Mouse (Mus musculus) skeletal muscle tissue, adult 2 months (tissue): ENCODE data around the gene Lrrc8b.

ENCODE experiments used
- DNase-seq: peaks from one replicate; pipeline ENCODE4 v3.0.0-alpha.2; 2012; ENCODE audit warnings: low read depth, low spot score

Lrrc8b gene

GRCm38 (mm10) chr5:105517992-105518625, 102.5 kb downstream of the Lrrc8b start:
- no peak for DNase-seq

GRCm38 (mm10) chr5:105518626-105519095, 103.1 kb downstream of the Lrrc8b start:
- DNase-seq = no peak

GRCm38 (mm10) chr5:105519096-105519975, 103.8 kb downstream of the Lrrc8b start, which contains the start of gene Lrrc8c:
TSS of gene Lrrc8c (plus strand) at chr5:105519388.
- peak; percentile 63 for DNase-seq

- DNase-seq = no peak
Measured at GRCm38 (mm10) chr5:105519976-105520300, 104.4 kb downstream of the Lrrc8b start.

GRCm38 (mm10) chr5:105520442-105520965, 104.9 kb downstream of the Lrrc8b start:
- DNase-seq = no peak

GRCm38 (mm10) chr5:105523452-105523851, 107.9 kb downstream of the Lrrc8b start:
- no peak for DNase-seq

- DNase-seq = no peak
Measured at GRCm38 (mm10) chr5:105525004-105525403, 109.4 kb downstream of the Lrrc8b start.

- no peak for DNase-seq
Measured at GRCm38 (mm10) chr5:105526107-105526645, 110.6 kb downstream of the Lrrc8b start.

GRCm38 (mm10) chr5:105526766-105527165, 111.2 kb downstream of the Lrrc8b start:
- no peak for DNase-seq

- DNase-seq = no peak
Measured at GRCm38 (mm10) chr5:105527477-105528331, 112.1 kb downstream of the Lrrc8b start.

GRCm38 (mm10) chr5:105530576-105530975, 115.0 kb downstream of the Lrrc8b start:
- DNase-seq = no peak

GRCm38 (mm10) chr5:105535186-105535585, 119.6 kb downstream of the Lrrc8b start:
- DNase-seq = no peak

- DNase-seq = no peak
Measured at GRCm38 (mm10) chr5:105536172-105536571, 120.6 kb downstream of the Lrrc8b start.

GRCm38 (mm10) chr5:105537101-105537723, 121.6 kb downstream of the Lrrc8b start:
- no peak for DNase-seq
